Mouse (Mus musculus) liver, adult 2 months (tissue): ENCODE measurements around the gene Cdt1.

Experiments used
- CTCF ChIP-seq: fragments of 200-500 bp; IDR thresholded peaks from 2 replicates; pipeline ENCODE4 v1.5.1; 2011; ENCODE audit warnings: low read depth, low read length, control low read depth
- POLR2A ChIP-seq: fragments of 200-500 bp; IDR thresholded peaks from 2 replicates; pipeline ENCODE4 v1.6.1; 2011; ENCODE audit warnings: low read length, control low read depth; ENCODE audit not compliant: insufficient read depth; ENCODE audit errors: extremely low read depth

DNA sequence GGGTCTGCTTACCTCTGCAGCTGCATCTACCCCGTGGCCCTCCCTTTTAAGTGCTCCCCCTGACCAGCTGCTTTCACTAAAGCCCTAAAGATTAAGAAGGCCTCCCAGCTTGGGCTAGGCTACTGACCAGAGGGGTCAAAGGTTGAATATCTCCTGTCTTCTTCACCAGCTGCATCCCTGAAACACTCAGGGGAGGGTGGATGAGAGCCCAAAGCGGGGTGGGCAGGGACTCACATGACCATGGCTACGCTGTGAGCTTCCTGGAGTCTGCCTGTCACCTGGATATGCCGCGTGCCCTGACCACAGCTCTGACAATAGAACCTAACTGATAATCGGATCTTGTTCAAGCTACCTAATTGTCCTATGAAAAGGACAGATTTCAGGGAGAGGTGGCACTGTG, 54.9 kb downstream of the Cdt1 start, which contains the start of gene Pabpn1l:
- no peak for TF ChIP-seq CTCF
- TF ChIP-seq POLR2A: no peak
